Mouse (Mus musculus) liver, adult (tissue): ENCODE results near the gene Scamp1.

Experiments
- GATA4 ChIP-seq: IDR thresholded peaks from 2 replicates; pipeline ENCODE4 v1.6.1; 2014; ENCODE audit warnings: mild to moderate bottlenecking, low read length; ENCODE audit not compliant: insufficient replicate concordance

Scamp1 gene

DNA sequence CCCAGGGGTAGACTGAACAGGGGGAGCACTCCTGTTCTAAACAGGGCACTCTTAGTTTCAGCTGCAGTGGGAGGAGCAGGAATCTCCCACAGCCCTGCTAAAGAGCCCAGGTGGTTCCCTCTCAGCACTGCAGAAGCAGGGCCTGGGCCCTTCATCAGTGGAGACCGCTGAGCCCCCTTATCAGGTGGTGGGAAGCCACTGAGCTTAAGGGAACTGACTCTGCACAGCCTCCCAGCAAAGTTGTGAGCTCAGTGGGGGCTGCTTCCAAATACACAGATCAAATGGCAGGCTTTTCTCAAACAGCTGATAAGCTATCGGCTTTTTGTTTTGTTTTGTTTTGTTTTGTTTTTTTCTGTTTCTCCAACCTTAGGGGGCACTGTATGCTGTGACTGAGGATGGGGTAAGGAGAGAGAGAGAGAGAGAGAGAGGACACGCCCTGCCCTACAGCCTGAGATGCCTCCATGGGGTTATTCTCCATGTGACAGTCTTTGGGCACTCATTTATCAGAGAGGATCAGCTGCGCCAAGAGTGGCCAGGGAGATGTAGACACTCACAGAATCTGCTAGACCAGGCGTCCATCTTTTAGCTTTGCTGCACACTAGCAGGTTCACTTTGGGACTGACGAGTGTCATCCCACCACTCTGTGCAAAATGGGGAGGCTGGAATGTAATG is 110.1 kb downstream of the Scamp1 start:
- peak; percentile 32; the same call in 1 of the 2 replicates for TF ChIP-seq GATA4

DNA sequence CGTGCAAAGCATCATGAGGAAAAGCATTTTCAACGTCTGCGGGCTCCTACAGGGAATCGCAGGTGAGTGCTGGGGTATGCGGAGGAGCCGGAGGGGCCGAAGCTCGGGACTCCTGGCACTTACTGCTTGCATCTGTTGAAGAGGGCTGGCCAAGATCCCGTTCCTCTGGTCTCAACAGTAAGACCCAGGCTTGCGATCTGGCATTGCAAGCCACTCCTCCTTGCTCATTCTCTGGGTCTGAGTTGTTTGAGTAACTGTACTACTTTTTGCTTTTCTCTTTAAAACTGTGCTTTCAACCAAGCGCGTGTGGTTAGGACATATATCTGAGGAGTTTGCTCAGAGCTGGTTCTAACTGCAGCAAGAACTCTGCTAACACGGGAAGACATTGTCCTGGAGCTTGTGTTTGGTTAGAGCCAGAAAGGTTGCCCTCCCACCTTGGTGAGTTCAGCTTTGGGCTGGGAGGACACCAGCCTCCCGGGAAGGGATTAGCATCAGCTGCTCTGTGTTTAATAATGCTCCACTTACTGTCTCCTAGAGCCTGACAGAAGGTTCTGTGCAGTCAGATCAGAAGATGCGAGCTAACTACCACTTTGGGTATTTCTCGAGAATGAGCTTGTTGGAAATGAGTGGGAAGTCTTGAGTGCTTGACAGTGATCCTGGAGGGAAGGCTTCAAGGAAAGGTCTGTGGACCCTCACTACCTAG is 110.9 kb downstream of the Scamp1 start:
- TF ChIP-seq GATA4 = no peak

GRCm38 (mm10) chr13:94173633-94174576 is 111.8 kb downstream of the Scamp1 start:
- TF ChIP-seq GATA4 = no peak

- TF ChIP-seq GATA4 = no peak
These were observed 112.9 kb downstream of the Scamp1 start for GRCm38 (mm10) chr13:94172533-94173310.

- TF ChIP-seq GATA4 = no peak
These were observed 114.0 kb downstream of the Scamp1 start for GRCm38 (mm10) chr13:94171612-94172011.

GRCm38 (mm10) chr13:94169325-94169916 is 116.2 kb downstream of the Scamp1 start:
- no peak for TF ChIP-seq GATA4

- TF ChIP-seq GATA4 = no peak
These were observed 117.3 kb downstream of the Scamp1 start for GRCm38 (mm10) chr13:94168319-94168718.

- TF ChIP-seq GATA4 = no peak
These were observed 121.2 kb downstream of the Scamp1 start for GRCm38 (mm10) chr13:94164501-94164900.

- no peak for TF ChIP-seq GATA4
These were observed 126.0 kb downstream of the Scamp1 start for GRCm38 (mm10) chr13:94159478-94160220.

DNA sequence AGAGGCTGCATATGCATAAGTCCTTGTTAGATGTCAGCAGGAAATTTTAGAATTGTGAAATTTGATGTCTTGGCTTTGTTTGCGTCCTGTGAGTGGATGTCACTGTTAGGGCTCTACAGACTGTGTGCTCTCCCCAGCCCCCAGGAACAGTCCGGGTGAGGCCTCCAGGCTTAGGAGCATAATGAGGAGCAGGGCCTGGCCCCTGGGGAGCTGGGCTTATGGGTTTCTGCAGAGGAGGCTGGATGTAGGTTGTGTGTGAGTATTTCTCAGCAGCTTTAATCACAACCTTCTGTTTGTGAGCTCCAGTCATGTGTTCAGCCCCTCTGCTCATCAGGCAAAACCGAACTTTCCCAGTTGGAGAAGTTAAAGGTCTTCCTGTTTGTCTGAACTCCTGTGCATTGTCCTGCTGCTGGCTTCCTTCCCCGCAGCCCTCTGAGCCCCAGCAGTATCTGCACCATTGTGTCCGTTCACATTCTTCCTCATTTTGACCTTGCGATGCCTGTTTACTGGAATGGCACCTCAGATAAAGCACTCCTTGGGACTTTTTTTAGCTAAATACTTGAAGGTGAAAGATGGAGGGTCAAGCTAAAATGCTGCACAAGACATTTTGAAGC is 126.7 kb downstream of the Scamp1 start:
- TF ChIP-seq GATA4 = peak; percentile 97

GRCm38 (mm10) chr13:94155657-94156429 is 129.8 kb downstream of the Scamp1 start:
- no peak for TF ChIP-seq GATA4

DNA sequence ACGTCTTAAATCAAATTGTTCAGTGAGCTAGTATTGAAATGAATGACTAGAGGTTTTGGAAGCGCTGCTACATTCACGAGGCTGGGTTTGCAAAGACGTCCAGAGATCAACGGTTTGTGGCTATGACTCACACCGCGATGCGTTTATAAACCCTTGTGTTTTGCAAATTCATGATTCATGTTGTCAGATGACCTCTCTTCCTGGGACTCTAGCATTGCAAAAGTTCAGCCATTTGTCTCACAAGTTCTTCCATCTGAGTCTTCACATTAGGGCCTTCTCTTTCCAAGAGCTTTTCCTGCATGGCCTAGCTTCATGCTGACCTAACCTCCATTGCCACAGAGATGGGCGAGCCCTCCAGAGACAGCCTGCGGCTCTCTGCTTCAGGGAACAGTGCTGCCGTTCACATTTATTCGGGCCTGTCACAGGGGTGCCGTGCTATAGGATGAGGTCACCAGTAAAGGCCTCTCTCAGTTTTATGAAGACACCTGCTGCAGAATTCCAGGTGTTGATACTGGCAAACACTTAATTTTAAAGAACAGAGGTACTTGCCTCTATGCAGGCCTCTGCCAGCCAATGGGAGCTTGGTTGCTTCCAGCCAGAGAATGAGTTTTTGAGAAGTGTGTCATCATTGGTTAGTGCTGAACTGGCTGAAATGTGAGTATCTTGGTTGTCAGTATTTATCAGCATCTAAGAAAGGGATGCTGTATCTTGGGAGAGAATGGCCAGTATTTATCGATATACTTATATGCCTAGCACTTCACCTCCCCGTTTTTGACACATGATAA is 131.0 kb downstream of the Scamp1 start:
- no peak for TF ChIP-seq GATA4
